15 mouse cellular contexts compared by ENCODE assay signal in the genomic region with DNA sequence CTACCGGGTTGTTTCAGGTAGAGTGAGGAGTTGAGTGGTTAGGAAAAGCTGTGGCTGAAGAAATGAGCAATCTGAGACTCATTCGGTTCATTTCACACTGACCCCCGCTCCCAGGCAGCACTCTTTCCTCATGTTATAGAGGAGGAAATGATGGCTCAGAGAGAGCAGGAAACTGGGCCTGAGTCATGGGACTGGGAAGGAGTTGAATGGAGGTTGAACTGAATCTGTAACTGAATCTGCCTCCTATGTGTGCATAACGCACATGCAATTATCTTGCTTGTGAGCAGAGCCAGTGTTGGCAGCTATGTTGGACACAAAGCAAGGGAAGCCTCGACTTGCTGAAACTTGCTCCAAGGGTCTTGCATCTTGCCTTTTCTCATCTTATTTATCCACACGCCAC.
"Had no signal": no experiment of that assay in that cellular context is flagged by ENCODE, and none has a peak within 500 bp of the region (broad histone marks: within the 10 kb centered on the region; RNA-seq: fewer than 3 reads in every experiment).

No protein-coding gene starts in this region.

- H3K9me3 ChIP-seq: neural tube, embryonic 15.5 days; stomach, embryonic 15.5 days had no signal

- H3K4me2 ChIP-seq: neural tube, embryonic 15.5 days; stomach, embryonic 15.5 days had no signal

- H3K4me3 ChIP-seq: neural tube, embryonic 15.5 days; stomach, embryonic 15.5 days had no signal

- H3K4me1 ChIP-seq: neural tube, embryonic 15.5 days; stomach, embryonic 15.5 days had no signal

- H3K9ac ChIP-seq: neural tube, embryonic 15.5 days; stomach, embryonic 15.5 days had no signal

- DNase-seq: retina, postnatal 1 day; right cerebral cortex, adult 18-20 months; right cerebral cortex, postnatal 14 days; right cerebral cortex, postnatal 25 days; right cerebral cortex, postnatal 4 days; spleen, adult 18-20 months; thymus, adult 18-20 months; thymus, adult 2 months; thymus, postnatal 14 days; thymus, postnatal 25 days; thymus, postnatal 36 days; thymus, postnatal 4 days had no signal

- H3K36me3 ChIP-seq: neural tube, embryonic 15.5 days; stomach, embryonic 15.5 days had no signal

- H3K27me3 ChIP-seq: neural tube, embryonic 15.5 days; stomach, embryonic 15.5 days had no signal

- H3K27ac ChIP-seq: neural tube, embryonic 15.5 days; stomach, embryonic 15.5 days; stomach, postnatal 0 days had no signal
